Mouse (Mus musculus): ENCODE data around the gene Dpp6.

DNA sequence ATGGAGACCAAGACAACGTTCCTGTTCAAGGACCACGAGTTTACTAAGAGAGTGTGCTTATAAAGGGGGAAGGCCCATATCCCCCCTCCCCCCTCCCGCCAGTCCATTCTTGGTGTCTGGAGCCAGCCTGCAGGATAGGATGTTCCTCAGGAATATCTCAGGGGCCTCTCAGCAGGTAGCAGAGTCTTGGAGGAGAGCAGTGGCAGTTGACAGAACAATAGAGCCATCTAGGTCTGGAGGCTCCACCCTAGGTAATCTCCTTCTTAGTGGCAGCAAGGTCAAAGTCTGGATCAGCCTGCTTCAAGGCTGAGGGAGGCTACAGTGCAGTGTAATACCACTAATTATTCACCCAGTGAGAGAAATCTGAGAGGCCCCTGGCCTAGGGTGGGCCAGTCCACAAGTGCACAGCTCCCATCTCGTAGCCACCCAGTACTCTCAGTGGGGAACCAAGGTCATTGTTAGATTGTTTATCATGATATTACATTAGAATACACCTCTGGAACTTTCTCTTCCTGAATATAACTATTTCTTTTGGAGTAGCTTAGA is 604.2 kb downstream of the Dpp6 start:
- TF ChIP-seq EP300 (optimal IDR thresholded peaks at IDR 0.05) (no peak), CTCF (IDR thresholded peaks at IDR 0.05; ENCODE audit: low read depth) (no peak)
